ENCODE assay signal across 15 mouse cellular contexts in the genomic region with DNA sequence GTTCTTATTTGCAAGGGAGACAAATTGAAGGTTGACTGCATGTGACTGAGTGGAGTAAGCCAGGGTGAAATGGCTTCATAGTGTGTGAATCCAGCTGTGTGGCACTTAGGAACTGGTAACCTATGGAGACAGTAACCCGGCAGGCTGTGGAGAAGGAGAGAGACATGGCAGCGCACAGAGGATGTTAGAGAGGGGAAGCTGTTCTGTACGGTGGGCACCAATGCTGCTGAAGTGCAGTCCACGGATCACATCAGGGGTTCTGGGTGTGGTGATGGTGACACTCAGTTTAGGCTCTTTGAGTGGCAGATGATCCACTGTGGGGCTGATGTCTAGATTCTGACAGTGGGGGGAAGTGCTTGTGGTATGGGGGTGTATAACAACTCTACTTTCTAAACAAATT.
"Had no signal": no experiment of that assay in that cellular context is flagged by ENCODE, and none has a peak within 500 bp of the region (broad histone marks: within the 10 kb centered on the region; RNA-seq: fewer than 3 reads in every experiment).

No protein-coding gene starts in this region.

- H3K4me3 ChIP-seq: neural tube, embryonic 15.5 days; stomach, embryonic 15.5 days had no signal

- DNase-seq: retina, postnatal 1 day; right cerebral cortex, adult 18-20 months; right cerebral cortex, postnatal 14 days; right cerebral cortex, postnatal 25 days; right cerebral cortex, postnatal 4 days; spleen, adult 18-20 months; thymus, adult 18-20 months; thymus, adult 2 months; thymus, postnatal 14 days; thymus, postnatal 25 days; thymus, postnatal 36 days; thymus, postnatal 4 days had no signal

- H3K9ac ChIP-seq: neural tube, embryonic 15.5 days; stomach, embryonic 15.5 days had no signal

- H3K27me3 ChIP-seq: neural tube, embryonic 15.5 days; stomach, embryonic 15.5 days had no signal

- H3K9me3 ChIP-seq: neural tube, embryonic 15.5 days; stomach, embryonic 15.5 days had no signal

- H3K27ac ChIP-seq: neural tube, embryonic 15.5 days; stomach, embryonic 15.5 days; stomach, postnatal 0 days had no signal

- H3K36me3 ChIP-seq: neural tube, embryonic 15.5 days; stomach, embryonic 15.5 days had no signal

- H3K4me2 ChIP-seq: neural tube, embryonic 15.5 days; stomach, embryonic 15.5 days had no signal
